Mouse (Mus musculus): ENCODE measurements at regions not wholly inside any gene's neighbourhood (a gene's known extent, or its start where the extent isn't known, plus 50 kb on each side); places are given as distances from the start of the nearest gene placed in this dataset.

DNA sequence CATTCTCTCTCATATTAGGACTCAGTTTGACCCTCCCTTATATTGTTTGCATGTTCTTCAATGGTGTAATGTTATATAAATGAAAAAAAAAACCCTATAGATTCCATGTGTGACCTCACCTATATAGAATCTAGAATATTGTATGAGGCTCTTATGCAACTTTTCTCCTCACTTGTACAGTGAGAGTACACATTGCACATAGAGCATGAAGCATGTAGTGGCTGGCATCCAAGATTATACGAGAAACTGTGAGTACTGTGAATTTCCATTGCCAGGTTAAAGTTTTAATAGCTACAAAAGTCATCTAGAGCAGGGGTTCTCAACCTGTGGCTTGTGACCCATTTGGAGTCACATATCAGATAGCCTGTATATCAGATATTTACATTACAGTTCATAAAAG lies 96.5 kb upstream of the Thbs1 start:
- no peaks in the 10 kb centered on the region for H3K9me3 ChIP-seq (ENCODE audit: control insufficient read depth, low read length)
- H3K27me3 ChIP-seq (ENCODE audit: control insufficient read depth, insufficient read depth, low read length): no peaks in the 10 kb centered on the region
- no peak overlapping the region for H3K9ac ChIP-seq (ENCODE audit: low read depth, low read length)
- H3K4me1 ChIP-seq (replicated peaks; ENCODE audit: control insufficient read depth, insufficient read depth, low read length): no peaks in the 10 kb centered on the region
- H3K27ac ChIP-seq (ENCODE audit: low read depth, low read length): no peak overlapping the region
- H3K36me3 ChIP-seq (ENCODE audit: control insufficient read depth, insufficient read depth, low read length): no peaks in the 10 kb centered on the region
- no peak overlapping the region for H3K4me3 ChIP-seq (ENCODE audit: low read depth, low read length)
- WGBS: 95% methylated on average over 1 of the region's 1 CpGs
- DNase-seq (ENCODE audit: low spot score) (no peak), ATAC-seq (ENCODE audit: low FRiP score) (no peak)
- H3K4me2 ChIP-seq (replicated peaks; ENCODE audit: low read depth, low read length): no peak overlapping the region

DNA sequence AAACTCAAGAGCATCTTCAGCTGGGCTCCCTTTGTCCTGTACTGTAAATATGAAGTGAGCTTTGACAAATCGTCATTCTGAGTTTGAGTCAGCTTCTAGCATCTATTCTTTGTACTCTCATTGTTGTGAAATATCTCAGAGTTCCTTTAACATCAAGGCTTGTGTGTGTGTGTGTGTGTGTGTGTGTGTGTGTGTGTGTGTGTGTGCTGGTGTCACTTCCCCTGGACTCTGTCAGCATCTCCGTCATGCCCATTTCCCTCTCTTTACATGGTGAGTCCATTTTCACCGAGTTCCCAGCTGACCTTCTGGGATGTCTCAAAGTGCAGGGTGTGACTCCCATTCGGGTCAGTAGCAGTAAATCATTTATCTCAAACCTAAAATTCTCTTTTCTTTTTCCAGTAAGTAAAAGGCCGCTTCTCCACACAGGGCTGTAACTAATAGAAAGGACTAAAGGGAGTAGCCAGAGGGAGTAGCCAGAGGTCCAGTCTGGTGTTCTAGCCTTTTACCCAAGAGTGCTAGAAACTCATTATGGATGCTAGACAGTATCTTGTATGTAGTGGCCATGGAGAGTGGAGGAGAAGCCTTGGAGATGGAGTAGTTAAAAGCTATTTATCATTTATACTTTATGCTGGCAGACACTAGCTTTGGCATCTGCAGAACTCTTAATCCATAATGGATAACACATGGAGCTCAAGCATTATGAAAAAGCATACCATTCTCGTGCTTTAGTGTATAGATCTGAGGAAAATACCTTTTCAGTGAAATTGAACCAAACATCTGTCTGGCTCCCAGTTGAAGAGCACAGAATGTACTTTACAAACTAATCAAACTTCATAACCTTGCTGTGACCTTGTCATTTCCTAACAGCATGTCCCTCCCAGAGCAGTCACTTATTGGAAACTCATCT lies 85.6 kb upstream of the Thbs1 start:
- Histone ChIP-seq H3K9ac (ENCODE audit: low read depth, low read length) (no peak overlapping the region), H3K4me1 (replicated peaks; ENCODE audit: control insufficient read depth, insufficient read depth, low read length) (no peaks in the 10 kb centered on the region), H3K36me3 (ENCODE audit: control insufficient read depth, insufficient read depth, low read length) (no peaks in the 10 kb centered on the region), H3K27me3 (ENCODE audit: control insufficient read depth, insufficient read depth, low read length) (no peaks in the 10 kb centered on the region), H3K4me3 (ENCODE audit: low read depth, low read length) (no peak overlapping the region), H3K9me3 (ENCODE audit: control insufficient read depth, low read length) (no peaks in the 10 kb centered on the region), H3K27ac (ENCODE audit: low read depth, low read length) (no peak overlapping the region), H3K4me2 (replicated peaks; ENCODE audit: low read depth, low read length) (no peak overlapping the region)
- DNase-seq (ENCODE audit: low spot score) (no peak), ATAC-seq (ENCODE audit: low FRiP score) (no peak)
- 82% methylated on average over 6 of the region's 6 CpGs for WGBS

DNA sequence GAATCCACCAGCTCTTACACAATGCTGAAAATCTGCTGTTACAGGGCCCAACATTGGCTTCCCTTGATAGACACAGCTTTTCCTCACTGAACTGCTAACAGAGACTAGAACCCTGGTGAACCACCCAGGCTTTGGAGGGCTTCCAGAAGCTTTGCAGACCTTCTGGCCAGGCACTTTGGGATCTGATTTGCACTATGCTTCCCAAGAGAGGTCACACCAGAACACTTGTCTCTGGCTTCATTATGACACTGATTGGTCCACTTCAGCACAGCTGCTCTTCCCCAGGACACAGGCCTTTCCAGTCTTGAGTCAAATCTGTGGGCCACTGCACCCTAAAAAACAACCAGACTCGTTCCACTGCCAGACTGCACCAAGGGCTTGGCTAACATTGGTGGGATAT lies 82.8 kb upstream of the Thbs1 start:
- H3K36me3 ChIP-seq (ENCODE audit: control insufficient read depth, insufficient read depth, low read length): no peaks in the 10 kb centered on the region
- 79% methylated on average over 1 of the region's 1 CpGs for WGBS
- H3K9me3 ChIP-seq (ENCODE audit: control insufficient read depth, low read length): no peaks in the 10 kb centered on the region
- no peak for DNase-seq (ENCODE audit: low spot score)
- H3K4me1 ChIP-seq (replicated peaks; ENCODE audit: control insufficient read depth, insufficient read depth, low read length): no peaks in the 10 kb centered on the region
- no peak overlapping the region for H3K4me3 ChIP-seq (ENCODE audit: low read depth, low read length)
- ATAC-seq (ENCODE audit: low FRiP score): no peak
- H3K4me2 ChIP-seq (replicated peaks; ENCODE audit: low read depth, low read length): no peak overlapping the region
- H3K9ac ChIP-seq (ENCODE audit: low read depth, low read length): no peak overlapping the region
- H3K27me3 ChIP-seq (ENCODE audit: control insufficient read depth, insufficient read depth, low read length): no peaks in the 10 kb centered on the region
- no peak overlapping the region for H3K27ac ChIP-seq (ENCODE audit: low read depth, low read length)

DNA sequence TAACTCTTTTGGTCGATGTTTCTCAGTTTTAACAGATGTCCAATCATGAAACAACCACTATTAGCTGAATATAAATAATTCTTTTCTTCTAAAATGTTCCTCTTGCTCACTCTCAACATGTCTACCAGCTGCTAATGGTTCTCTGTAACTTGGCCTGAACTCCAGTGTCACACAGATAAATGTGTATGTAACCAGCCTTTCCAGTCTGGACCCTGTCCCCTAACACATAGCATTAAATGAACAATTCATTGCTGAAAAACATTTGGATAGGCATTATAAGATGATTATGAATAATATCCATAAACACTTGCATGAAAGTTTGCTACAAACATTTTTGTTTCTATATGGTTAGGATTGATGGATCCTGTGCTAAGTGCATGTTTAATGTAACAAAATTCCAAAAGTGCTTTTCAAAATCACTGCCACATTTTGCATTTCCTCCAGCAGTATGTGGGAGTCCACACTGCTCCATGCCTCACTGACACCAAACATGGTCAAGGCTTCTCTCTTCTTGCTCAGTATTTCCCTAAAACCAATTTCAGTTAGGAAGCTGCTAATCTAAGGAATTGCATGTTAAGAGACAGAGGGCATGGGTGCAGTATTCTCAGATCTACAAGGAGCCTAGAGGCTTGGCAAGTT lies 82.1 kb upstream of the Thbs1 start:
- ATAC-seq (ENCODE audit: low FRiP score) (no peak), DNase-seq (ENCODE audit: low spot score) (no peak)
- Histone ChIP-seq H3K4me2 (replicated peaks; ENCODE audit: low read depth, low read length) (no peak overlapping the region), H3K9me3 (ENCODE audit: control insufficient read depth, low read length) (no peaks in the 10 kb centered on the region), H3K4me3 (ENCODE audit: low read depth, low read length) (no peak overlapping the region), H3K27ac (ENCODE audit: low read depth, low read length) (no peak overlapping the region), H3K27me3 (ENCODE audit: control insufficient read depth, insufficient read depth, low read length) (no peaks in the 10 kb centered on the region), H3K4me1 (replicated peaks; ENCODE audit: control insufficient read depth, insufficient read depth, low read length) (no peaks in the 10 kb centered on the region), H3K36me3 (ENCODE audit: control insufficient read depth, insufficient read depth, low read length) (no peaks in the 10 kb centered on the region), H3K9ac (ENCODE audit: low read depth, low read length) (no peak overlapping the region)
- 74% methylated on average over 1 of the region's 1 CpGs for WGBS

GRCm38 (mm10) chr2:118031662-118032061 lies 80.0 kb upstream of the Thbs1 start:
- H3K27ac ChIP-seq (ENCODE audit: low read depth, low read length): no peak overlapping the region
- no peaks in the 10 kb centered on the region for H3K9me3 ChIP-seq (ENCODE audit: control insufficient read depth, low read length)
- H3K27me3 ChIP-seq (ENCODE audit: control insufficient read depth, insufficient read depth, low read length): no peaks in the 10 kb centered on the region
- DNase-seq (ENCODE audit: low spot score) (no peak), ATAC-seq (ENCODE audit: low FRiP score) (no peak)
- WGBS: 60% methylated on average over 2 of the region's 2 CpGs
- no peak overlapping the region for H3K4me3 ChIP-seq (ENCODE audit: low read depth, low read length)
- H3K9ac ChIP-seq (ENCODE audit: low read depth, low read length): no peak overlapping the region
- H3K4me2 ChIP-seq (replicated peaks; ENCODE audit: low read depth, low read length): no peak overlapping the region
- H3K4me1 ChIP-seq (replicated peaks; ENCODE audit: control insufficient read depth, insufficient read depth, low read length): no peaks in the 10 kb centered on the region
- no peaks in the 10 kb centered on the region for H3K36me3 ChIP-seq (ENCODE audit: control insufficient read depth, insufficient read depth, low read length)

DNA sequence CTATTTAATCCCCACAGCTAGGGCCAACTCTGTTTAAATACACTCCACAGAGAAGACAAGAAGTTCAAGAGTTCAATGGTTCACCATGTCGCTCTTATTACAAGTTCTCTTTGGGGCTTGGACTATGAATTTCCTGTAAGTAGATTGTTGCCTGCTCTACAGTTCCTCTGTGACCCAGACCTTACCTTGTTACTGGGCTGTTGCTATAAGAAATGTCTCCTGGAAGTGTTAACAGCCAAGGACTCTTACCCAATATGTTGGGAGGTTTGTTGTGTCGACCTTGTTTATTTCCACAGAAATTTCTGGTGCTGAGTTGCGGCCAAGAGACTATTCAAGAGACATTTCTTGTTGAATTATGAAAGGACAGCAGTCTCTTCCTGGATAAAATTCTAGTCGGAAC lies 78.3 kb upstream of the Thbs1 start:
- WGBS: 89% methylated on average over 4 of the region's 4 CpGs
- DNase-seq (ENCODE audit: low spot score): no peak
- no peak for ATAC-seq (ENCODE audit: low FRiP score)
- no peak overlapping the region for H3K4me2 ChIP-seq (replicated peaks; ENCODE audit: low read depth, low read length)
- H3K4me3 ChIP-seq (ENCODE audit: low read depth, low read length): no peak overlapping the region
- no peaks in the 10 kb centered on the region for H3K9me3 ChIP-seq (ENCODE audit: control insufficient read depth, low read length)
- no peak overlapping the region for H3K27ac ChIP-seq (ENCODE audit: low read depth, low read length)
- no peaks in the 10 kb centered on the region for H3K27me3 ChIP-seq (ENCODE audit: control insufficient read depth, insufficient read depth, low read length)
- no peak overlapping the region for H3K9ac ChIP-seq (ENCODE audit: low read depth, low read length)
- H3K36me3 ChIP-seq (ENCODE audit: control insufficient read depth, insufficient read depth, low read length): no peaks in the 10 kb centered on the region
- H3K4me1 ChIP-seq (replicated peaks; ENCODE audit: control insufficient read depth, insufficient read depth, low read length): no peaks in the 10 kb centered on the region

- Histone ChIP-seq H3K9me3 (ENCODE audit: control insufficient read depth, low read length) (no peaks in the 10 kb centered on the region), H3K4me3 (ENCODE audit: low read depth, low read length) (no peak overlapping the region), H3K9ac (ENCODE audit: low read depth, low read length) (no peak overlapping the region), H3K36me3 (ENCODE audit: control insufficient read depth, insufficient read depth, low read length) (no peaks in the 10 kb centered on the region), H3K27me3 (ENCODE audit: control insufficient read depth, insufficient read depth, low read length) (no peaks in the 10 kb centered on the region), H3K4me1 (replicated peaks; ENCODE audit: control insufficient read depth, insufficient read depth, low read length) (no peaks in the 10 kb centered on the region), H3K4me2 (replicated peaks; ENCODE audit: low read depth, low read length) (no peak overlapping the region), H3K27ac (ENCODE audit: low read depth, low read length) (no peak overlapping the region)
- DNase-seq (ENCODE audit: low spot score): no peak
- no peak for ATAC-seq (ENCODE audit: low FRiP score)
- 88% methylated on average over 3 of the region's 3 CpGs for WGBS
These were observed 77.7 kb upstream of the Thbs1 start for GRCm38 (mm10) chr2:118034026-118034425.

- WGBS: 93% methylated on average over 1 of the region's 1 CpGs
- ATAC-seq (ENCODE audit: low FRiP score): no peak
These were observed 76.3 kb upstream of the Thbs1 start for GRCm38 (mm10) chr2:118035333-118035732.

More at GRCm38 (mm10) chr2:118035333-118035732, 76.3 kb upstream of the Thbs1 start:
- Histone ChIP-seq H3K9me3 (ENCODE audit: control insufficient read depth, low read length) (no peaks in the 10 kb centered on the region), H3K4me2 (replicated peaks; ENCODE audit: low read depth, low read length) (no peak overlapping the region), H3K27ac (ENCODE audit: low read depth, low read length) (no peak overlapping the region), H3K4me1 (replicated peaks; ENCODE audit: control insufficient read depth, insufficient read depth, low read length) (no peaks in the 10 kb centered on the region), H3K27me3 (ENCODE audit: control insufficient read depth, insufficient read depth, low read length) (no peaks in the 10 kb centered on the region), H3K36me3 (ENCODE audit: control insufficient read depth, insufficient read depth, low read length) (no peaks in the 10 kb centered on the region), H3K4me3 (ENCODE audit: low read depth, low read length) (no peak overlapping the region), H3K9ac (ENCODE audit: low read depth, low read length) (no peak overlapping the region)
- DNase-seq (ENCODE audit: low spot score): no peak
